ENCODE assay signal across 9 mouse cellular contexts in genomic region chr5:125243928-125244327, GRCm38 (mm10).
A peak's percentile ranks its signal among the peaks of the same experiment; 100 is the strongest.
DNase-seq lines count a peak whose midpoint lies in the region; ATAC-seq lines count a peak whose summit lies in the region.
"Had no signal": no experiment of that assay in that cellular context is flagged by ENCODE, and none has a peak within 500 bp of the region (broad histone marks: within the 10 kb centered on the region; RNA-seq: fewer than 3 reads in every experiment).

No protein-coding gene starts in this region.

- H3K27ac ChIP-seq in embryonic facial prominence, embryonic 13.5 days, result peak overlapping the region; percentile 86; the same call in 1 of the 2 replicates

- 38% methylated on average over 6 of the region's 6 CpGs for WGBS in embryonic facial prominence, embryonic 13.5 days

- no peaks in the 10 kb centered on the region for H3K9me3 ChIP-seq in embryonic facial prominence, embryonic 13.5 days
- H3K9me3 ChIP-seq: limb, embryonic 15.5 days had no signal

- no peaks in the 10 kb centered on the region for H3K27me3 ChIP-seq in embryonic facial prominence, embryonic 13.5 days
- H3K27me3 ChIP-seq: limb, embryonic 15.5 days had no signal

- H3K4me2 ChIP-seq in embryonic facial prominence, embryonic 13.5 days, result no peak overlapping the region
- H3K4me2 ChIP-seq: limb, embryonic 15.5 days had no signal

- no peak overlapping the region for H3K9ac ChIP-seq in embryonic facial prominence, embryonic 13.5 days
- H3K9ac ChIP-seq: limb, embryonic 15.5 days had no signal

- H3K4me1 ChIP-seq in embryonic facial prominence, embryonic 13.5 days, result peaks cover 39% of the 10 kb centered on the region

- no peak overlapping the region for H3K4me3 ChIP-seq in embryonic facial prominence, embryonic 13.5 days
- H3K4me3 ChIP-seq: limb, embryonic 15.5 days had no signal

- ATAC-seq in embryonic facial prominence, embryonic 13.5 days (ENCODE audit: insufficient number of reproducible peaks, insufficient read depth, low FRiP score, low TSS enrichment, low read depth), result no peak

- peak; percentile 79 to 83 for DNase-seq in frontal cortex, postnatal 25 days (ENCODE audit: low spot score in 2 of 2)
- peak; percentile 92 to 97 for DNase-seq in left cerebral cortex, adult 9 months (ENCODE audit: low spot score in 2 of 2)
- DNase-seq in right cerebral cortex, adult 18-20 months, result peak; percentile 97
- no peak for DNase-seq in urinary bladder, postnatal 25 days (ENCODE audit: low spot score)
- DNase-seq in lung, adult 18-20 months, result no peak
- no peak for DNase-seq in adrenal gland, adult (ENCODE audit: inconsistent age in 2 of 2, low spot score in 1 of 2)
- DNase-seq in lung, postnatal 4 days, result no peak

- H3K36me3 ChIP-seq in embryonic facial prominence, embryonic 13.5 days, result no peaks in the 10 kb centered on the region
- H3K36me3 ChIP-seq: limb, embryonic 15.5 days had no signal

Comparison
In these comparisons a context has a peak if more than half of its experiments do, and no peak if none do; other contexts are left out.
1. DNase-seq: peak in frontal cortex, postnatal 25 days (2 of 2), left cerebral cortex, adult 9 months (2 of 2) and right cerebral cortex, adult 18-20 months (single experiment); none in urinary bladder, postnatal 25 days (single experiment), lung, adult 18-20 months (0 of 2), adrenal gland, adult (0 of 2) and lung, postnatal 4 days (0 of 2).